Mouse (Mus musculus): ENCODE data around the gene Zfpm1.
A peak's percentile ranks its signal among the peaks of the same experiment; 100 is the strongest.

The Zfpm1 gene

DNA sequence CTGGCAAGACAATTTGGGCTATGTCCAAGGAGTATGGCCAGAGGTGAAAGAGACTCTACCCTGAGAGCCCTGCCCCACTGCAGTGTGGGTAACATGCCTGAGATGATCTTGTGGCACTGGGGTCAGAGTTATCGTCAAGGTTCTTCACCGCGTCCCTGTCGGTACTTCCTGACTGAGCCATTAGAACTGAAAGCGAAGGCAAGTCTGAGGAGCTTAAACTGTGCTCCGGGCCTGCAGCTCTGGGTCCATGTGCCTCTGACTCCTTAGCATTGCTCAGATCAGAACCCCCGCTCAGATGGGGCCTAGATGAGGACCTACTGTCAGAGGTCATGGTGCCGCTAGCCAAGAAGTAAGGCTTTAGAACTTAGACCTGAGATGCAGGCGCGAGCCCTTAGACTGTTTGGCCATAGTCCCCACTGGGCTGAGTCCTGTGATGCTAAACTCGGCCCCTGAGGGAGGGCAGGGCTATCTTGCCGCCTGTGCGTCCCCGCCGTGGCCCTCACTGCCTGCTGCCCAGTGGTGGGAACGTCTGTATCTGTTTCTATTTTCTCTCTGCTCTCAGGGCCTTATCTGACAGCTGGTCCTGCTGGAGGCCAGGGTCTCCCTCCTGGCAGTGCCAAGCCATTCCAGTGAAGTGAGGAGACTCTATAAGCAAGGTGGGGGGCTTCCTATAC, 17.8 kb downstream of the Zfpm1 start:
- no peak for DNase-seq

DNA sequence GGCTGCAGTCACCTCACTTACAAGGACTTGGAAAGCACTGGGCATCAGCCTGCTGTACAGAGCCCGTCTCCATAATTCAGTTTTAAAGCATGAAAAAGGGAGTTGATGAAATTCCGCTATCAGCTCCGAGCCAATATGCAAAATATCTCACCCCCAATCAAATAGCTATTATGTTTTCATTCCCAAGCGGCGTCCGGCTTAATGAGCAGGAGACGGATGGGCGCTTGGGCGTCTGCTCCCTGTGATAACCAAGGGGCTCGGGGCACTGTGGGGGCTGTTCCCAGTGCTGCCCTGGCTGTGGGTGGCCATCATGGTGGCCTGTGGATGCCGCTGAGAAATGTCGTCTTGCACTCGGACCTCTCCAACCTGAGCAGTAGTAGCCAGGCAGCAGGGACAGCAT, 19.1 kb downstream of the Zfpm1 start:
- DNase-seq, result no peak

DNA sequence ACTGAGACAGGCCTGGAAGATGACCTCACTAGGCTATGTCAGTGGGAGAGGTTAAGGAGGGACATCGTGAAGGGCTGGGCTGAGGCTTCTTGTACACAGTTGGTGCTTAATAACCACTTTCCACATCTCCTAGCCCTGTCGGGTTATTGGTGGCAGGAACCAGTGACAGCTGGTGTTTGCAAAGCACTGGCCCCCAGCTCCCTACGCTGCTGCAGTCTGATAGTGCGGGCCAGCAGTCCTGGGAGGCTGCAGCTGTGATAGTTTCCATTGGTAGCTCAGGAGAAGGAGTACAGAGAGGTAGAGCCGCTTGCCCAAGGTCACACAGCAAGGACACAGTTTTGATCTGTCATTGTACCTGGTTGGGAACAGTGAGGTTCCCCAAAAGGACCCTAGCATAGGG, 19.9 kb downstream of the Zfpm1 start:
- DNase-seq, result no peak

DNA sequence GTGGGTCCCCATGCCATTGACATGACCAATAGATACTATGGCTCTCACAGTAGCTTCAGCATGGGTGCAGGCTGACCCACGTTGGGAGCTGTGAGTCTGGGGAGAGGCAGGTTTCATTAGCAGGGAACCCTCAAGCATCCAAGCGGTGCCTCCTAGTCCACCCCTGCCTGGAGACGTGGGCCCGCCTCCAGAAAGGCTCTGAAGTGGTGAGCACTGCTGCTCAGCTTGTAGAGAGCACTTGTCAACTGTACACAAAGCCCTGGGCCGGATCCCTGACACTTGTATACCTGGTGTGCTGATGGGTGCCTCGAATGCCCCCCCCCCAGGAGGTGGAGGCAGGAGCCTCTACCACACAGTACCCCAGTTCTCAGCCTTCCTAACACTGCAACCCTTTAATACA, 21.5 kb downstream of the Zfpm1 start:
- no peak for DNase-seq

DNA sequence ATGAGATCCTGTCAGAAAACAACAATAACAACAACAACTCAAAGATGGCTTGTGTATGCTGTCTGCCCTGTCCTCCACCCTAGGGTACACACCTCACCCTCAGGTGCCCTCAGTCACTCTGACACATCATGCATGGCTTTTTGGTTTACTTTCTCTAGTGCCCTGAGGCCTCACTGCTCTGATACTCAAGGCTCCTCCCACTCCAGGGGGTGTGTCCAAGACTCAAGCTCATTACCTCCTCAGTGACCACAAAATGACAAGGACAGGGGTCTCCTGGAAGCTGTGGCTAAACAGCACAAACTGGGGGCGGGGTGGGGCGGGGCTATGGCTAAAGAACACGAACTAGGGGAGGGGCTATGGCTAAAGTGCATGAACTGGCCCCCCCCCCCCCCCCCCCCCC, 22.1 kb downstream of the Zfpm1 start:
- no peak for DNase-seq

DNA sequence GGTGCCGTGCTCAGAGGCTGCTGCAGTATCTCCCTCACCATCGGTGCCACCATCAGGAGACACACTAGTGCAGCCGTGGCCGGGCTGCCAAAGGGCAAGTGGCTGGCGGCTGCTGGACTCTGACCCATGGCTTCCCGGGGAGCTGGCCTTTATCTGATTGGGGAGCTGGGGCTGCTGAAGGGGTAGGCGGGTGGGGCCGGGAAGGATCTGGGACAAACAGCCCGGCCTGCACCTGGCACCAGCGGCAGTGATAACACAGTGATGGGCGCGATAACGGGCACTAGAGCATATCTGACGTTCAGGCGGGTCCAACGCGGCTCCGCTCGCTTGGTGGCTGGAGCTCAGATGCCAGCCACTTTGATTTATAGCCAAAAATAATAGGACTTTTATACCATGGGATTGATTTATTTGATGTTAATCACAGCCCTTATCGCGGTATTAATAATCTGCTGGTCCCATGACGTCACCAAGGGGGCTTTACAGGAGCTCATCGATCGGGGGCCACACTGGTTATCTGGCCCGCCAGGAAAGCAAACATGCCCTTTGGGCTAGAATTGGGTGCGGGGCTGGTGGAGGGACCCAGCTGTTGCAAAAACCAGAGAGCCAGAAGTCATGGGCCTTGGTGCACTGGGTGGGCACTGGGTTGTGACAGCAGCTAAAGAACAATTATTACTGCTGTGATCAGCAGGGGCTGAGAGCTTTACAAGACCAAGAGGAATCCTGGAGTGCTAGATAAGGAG, 24.9 kb downstream of the Zfpm1 start:
- no peak for DNase-seq

DNA sequence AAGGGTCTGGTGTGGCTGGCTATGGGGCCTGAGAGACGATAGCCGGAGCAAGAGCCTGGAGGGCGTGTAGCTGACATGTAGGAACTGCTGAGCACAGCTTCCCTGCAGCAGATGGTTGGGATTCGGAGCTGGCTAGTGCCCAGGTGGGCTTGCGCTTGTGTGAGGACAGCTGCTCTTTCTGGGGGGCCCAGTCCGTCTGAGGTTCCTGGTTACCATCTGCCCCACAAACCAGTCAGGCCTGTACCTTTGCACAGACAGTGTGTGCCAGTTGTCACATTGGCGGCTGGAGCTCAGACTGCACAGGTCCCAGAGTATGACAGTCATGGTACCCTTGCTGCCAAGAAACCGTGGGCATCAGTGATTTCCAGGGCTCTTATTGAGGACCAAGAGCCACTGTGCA, 25.9 kb downstream of the Zfpm1 start:
- no peak for DNase-seq

DNA sequence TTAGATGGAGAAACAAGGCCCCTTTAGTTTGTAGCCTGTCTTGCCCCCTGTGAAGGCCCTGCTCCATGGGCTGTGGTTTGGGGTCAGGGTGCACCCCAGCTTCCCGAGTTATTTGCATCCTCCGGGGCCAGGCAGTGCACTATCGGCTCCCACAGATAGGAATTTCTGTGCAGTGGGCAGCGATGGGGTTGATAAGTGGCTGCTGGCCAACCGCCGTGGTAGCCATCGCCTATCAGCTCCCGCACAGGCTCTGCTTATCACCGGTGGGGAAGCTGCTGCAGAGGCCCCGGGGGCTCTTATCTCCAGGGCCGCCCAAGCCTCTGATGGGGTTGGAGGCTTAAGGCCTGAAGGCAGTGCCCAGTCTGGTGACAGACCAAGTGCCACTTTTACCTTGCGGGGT, 27.3 kb downstream of the Zfpm1 start:
- DNase-seq, result no peak

DNA sequence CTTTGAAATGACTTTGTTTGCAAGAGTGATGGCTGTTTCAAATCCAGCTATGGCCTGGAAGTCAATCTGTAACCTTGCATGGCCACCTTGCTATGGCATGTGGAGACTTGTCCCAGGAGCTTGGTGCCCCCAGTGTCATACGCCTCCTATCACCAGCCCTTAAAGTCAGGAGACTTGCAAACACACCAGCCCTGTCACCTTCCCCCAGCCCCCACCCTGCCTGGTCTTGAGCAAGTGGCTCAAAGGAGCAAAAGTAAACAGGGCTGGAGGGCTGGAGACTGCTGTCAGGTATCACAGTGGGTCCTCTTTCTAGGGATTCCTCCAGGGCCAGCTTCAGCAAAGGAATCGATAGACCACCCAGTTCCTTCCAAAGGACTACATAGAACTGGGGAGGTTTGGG, 29.2 kb downstream of the Zfpm1 start:
- no peak for DNase-seq

DNA sequence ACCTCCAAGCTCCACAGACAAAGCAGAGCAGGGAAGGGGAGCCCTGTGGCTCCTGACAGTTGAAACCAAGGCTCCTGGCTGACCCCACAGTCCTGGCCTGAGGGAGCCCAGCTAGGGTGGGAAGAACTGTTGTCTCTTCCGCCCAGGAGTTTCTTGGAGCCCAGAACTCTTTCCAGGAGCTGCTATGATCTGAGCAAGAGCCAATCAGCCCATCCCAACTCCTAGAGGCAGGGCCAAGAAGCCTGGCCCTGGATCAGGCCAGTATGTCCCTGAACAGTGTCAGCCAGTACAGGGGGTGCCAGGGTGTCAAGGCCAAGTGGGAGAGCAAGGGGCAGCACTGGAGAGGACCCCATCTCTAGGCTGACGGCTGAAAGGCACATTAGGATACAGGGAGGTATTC, 30.6 kb downstream of the Zfpm1 start:
- no peak for DNase-seq

DNA sequence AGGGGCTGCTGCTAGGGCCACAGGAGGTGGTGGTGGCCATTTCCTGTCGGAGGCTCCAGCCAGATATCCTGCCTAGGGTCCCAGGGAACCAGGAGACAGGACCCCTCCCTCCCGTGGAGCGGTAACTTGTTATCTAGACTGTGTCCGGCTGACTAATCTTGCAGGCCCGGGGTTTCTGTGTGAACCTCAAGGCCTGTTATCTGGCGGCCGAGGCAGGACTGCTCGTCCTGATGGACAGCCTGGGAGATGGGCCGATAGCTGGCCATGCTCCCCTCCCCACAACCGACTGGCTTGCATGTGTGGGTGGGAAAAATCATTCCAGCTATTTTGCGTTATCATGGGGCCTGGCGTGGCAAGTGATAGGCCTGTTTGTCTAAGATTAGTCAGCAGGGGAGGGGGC, 31.4 kb downstream of the Zfpm1 start:
- DNase-seq, result no peak

DNA sequence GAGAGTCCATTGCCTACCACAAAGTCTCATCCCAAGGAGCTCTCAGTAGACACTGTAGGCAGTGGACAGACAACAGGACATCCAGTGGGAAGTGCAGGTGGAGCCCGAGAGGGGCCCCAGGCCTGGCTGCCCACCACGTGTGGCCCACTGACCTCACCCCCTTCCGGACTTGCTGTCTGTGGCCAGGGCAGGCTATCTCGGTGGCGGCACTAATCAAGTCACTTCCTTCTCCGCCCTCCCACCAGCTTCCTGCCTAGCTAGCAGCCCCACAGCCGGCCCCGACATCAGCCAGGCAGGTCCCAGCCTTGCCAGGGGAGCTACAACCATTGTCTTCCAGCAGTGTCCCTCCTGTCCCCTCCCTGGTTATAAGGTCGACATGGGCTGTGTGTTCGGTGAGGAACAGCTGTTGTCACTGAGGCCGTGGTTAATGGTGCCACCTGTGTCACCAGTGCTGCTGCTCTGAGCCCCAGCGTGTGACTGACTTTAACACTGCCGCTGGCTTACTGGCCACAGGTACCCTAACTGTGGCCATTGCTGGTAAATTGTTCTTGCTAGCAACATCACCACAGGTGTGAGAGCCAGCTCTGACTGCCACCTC, 33.1 kb downstream of the Zfpm1 start:
- DNase-seq, result peak; percentile 46

DNA sequence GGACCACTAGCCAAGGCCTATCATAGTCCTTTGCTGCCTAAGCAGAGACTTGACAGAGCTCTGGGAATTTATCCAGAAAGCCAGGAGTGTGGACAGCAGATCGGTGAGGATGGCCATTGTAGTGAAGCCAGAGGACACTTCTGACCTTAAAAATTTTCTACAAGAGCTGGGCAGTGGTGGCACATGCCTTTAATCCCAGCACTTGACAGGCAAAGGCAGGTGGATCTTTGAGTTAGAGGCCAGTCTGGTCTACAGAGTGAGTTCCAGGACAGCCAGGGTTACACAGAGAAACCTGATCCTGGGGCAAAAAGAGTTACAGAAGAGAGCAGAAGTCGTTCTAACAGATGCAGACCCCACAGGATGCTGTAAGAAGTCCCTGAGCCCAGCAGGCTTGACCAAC, 34.5 kb downstream of the Zfpm1 start:
- no peak for DNase-seq

DNA sequence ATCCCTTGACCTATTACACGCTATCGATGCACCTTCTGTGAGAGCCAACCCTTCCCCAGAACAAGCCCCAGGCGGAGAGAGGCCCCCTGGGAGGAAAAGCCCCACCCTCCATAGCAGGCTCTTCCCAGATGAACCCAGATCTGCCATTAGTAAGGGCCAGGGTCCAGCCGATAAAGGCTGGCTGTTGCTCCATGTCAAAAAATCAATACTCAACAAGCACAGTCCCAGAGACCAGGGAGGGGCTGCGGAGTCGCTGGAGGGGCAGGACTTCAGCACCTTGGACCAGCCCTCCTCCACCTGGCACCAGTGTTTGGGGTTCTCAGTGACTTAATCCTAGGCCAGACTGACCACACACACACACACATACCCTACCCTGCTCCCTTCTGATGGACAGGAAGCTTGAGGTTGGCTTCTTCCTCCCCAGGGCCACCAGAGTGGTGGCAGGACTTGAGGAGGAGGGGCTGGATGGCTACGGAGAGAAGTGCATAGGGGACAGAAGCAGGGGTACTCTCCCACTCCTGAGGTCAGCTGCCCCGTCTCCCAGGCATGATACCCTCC, 36.1 kb downstream of the Zfpm1 start:
- no peak for DNase-seq

DNA sequence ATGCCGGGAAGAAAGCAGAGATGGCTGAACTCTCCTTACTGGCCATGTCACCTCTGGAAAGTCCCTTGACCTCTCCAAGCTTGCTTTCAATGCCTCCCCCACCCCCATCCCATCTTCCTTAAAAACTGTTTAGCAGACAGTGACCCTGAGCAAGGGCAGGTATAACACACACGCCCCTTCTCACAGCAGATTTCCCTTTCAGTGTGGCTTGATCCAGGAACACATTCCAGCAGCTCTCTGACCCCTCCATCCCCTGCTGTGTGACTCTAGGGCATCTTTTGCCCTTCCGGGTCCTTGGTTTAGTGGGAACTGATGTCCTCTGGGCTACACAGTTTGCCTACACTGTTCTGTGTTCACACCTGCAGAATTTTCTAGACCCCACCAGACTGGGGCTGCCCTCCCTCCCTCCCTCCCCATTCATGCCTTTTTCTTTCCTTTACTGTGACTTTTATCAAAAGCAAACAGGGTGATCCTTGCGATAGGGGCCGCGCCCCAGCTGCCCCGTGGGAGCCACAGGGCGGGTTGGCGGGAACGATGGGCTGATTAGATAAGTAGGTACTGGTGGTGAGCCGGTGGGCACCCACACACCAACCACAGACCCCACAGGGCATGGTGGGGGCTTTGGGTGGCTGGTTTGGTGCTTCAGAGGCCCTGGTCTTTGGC, 37.2 kb downstream of the Zfpm1 start:
- DNase-seq, result no peak

DNA sequence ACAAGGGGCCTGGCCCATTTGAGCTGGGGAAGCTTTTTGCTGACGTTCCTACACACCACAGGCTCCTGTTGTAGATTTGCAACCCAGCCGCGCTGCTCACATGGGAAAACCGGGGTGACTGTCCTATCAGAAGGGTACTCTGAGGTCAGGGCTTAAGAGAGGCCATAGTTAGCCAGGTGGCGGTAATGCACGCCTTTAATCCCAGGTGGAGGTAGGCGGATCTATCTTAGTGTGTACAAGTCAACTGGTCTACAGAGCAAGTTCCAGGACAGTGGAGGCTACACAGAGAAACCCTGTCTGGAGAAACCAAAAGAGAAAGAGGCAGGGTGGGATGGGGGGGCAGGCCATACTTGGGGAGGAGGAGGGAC, 37.8 kb downstream of the Zfpm1 start:
- no peak for DNase-seq

DNA sequence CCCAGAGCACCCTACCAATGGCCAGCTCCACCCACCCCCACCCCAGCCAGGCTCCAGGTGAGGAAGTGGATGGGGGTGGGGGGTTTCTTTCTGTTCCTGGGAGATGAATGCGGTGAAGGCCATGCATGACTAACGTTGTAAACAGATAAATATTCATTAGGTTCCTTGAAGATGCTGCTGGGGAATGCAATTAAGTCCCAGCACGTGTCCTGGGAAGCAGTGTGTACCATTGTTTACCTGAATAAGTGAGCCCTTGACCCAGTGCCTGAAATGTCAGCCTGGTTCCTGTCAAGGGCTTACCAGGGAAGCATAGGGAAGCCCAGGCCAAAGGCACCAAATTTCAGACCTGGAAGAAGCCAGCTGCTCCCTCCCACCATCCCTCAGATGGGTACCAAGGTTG, 38.6 kb downstream of the Zfpm1 start:
- DNase-seq, result no peak

DNA sequence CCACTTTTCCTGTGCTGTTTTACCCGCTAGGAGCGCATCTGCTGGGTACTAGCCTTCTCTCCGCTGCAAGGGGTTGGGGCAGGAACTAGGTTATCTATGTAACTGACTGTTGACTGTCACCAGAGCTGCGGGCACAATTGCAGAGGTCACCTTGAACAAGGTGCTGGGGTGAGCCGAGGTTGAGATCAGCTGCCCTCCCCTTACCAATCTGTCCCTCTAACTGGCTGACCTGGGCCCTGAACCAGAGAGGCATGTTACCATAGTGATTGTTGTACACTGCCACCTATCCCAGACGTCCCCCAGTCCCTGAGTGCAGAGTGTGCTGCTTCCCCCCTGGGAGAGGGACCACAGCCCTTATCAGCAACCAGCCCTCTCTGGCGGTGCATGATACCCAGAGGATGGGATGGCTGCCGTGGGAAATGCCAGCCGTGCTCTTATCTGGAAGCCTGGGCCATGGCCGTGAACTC, 39.5 kb downstream of the Zfpm1 start:
- DNase-seq, result no peak

DNA sequence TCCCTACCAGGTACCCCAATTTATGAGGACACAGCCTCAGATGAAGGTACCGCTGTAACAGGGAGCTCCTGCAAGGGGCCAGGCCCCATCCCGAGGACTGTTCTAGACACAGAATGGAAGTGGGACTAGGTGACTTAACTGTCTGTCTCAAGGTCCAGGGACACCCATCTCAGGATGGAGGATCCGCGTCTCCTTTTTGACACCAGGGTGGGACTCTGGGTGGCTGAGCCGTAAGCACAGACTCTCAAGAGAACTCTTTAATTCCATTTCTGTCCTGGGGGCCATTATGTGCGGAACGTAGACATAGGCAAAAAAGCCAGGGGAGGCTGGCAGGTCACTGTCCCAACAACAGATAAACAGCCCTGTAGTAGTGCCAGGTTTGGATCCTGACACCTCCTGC, 40.2 kb downstream of the Zfpm1 start:
- no peak for DNase-seq

DNA sequence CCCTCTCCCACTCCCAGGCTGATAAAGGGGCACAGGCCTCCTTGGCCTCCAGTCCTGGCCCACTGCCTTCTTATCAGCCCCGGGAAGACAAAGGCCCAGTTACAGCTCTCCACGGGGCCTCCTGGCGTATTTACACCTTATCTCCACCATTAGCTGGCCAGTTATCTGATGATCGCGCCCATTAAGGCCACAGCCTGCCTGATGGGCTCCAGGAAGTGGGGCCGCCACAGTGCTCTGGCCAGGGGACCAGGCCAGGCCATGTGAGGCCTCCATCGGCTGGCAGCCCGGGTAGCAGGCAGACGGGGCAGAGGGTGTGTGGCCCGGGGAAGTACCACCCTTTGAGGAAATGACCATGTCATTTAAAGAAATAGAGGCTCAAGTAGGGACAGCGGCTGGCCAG, 40.9 kb downstream of the Zfpm1 start:
- DNase-seq, result no peak

DNA sequence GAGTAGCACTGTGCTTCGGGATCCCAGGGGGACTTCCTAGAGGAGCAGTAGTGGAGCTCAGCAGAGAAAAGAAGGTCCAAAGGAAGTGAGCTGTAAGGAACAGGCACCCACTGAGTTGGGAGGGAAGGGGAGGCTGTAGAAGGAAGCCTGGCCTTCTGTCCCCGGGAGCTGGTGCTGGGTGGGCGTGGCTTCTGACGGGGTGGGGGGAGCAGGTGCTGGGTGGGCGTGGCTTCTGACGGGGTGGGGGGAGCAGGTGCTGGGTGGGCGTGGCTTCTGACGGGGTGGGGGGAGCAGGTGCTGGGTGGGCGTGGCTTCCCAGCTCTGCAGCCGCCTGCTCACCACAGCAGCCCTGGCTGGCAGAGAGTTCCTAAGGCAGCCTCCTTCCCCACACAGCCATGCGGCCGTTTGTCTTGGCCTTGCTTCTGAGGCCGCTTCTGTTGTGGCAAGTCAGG, 42.0 kb downstream of the Zfpm1 start:
- peak; percentile 22 for DNase-seq

DNA sequence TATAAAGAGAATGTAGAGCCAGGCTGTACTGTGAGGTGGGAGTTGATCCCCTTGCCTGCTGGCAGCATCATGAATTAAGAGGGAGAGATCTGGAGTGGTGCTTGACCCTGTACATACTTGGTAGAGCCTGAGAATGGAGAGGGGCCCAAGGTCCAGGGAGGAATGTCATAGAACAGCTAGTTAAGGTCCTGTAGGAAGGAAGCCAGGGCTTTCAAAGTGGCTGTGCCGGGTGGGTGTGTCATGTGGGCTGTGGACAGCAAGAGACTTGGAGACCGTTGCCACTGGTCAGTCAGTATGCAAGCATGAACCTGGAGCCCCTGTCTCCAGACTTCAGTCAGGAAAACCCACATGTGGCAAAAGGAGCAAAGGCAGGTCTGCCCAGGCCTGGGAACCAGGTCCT, 43.3 kb downstream of the Zfpm1 start:
- no peak for DNase-seq

DNA sequence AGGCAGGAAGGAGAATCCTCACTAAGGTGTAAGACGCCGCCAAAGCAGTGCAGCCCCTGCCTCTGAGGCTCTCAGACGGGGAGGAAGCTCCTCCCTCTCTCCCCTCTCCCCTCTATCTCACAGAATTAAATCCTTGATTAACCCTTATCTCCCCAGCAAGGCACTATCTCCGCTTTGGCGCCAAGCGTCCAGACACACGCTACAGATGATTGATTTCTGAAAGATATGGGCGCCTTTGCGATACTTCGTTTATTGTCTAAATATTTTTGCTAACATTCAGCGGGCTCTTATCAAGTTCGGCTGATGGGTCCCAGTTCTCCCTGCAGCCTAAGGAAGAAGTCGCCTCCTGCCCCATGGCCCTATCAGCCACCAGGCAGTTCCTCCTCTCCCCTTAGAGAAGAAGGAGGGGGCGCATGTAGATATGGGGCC, 44.2 kb downstream of the Zfpm1 start:
- no peak for DNase-seq

DNA sequence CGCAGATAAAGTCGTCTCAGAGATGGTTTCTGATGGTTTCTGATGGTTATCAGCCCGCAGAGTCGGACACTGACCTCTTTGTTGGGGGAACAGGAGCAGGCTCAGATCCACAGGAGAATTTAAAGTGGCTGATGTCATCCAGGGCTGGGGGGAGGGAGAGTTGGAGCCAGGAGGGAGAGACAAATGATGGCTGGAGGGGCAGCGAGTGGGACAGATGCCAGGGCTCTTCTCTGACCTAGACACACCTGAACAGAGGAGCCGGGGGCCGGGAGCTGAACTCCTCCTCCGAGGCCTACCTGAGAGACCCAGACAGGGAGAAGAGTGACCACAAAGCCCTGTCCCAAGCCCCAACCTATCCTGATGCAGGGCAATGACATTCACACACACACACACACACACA, 47.1 kb downstream of the Zfpm1 start:
- DNase-seq, result no peak

All from kidney, adult 9 months (tissue).